Mouse (Mus musculus) spleen, adult 2 months (tissue): ENCODE data around the gene Mrpl48. TPM values are rescaled to one million over a fixed set of nuclear protein-coding genes. Genes with fewer than 3 reads are reported as not detected.

Source experiments
- DNase-seq, 2 experiments: peaks; one replicate each; pipeline versions ENCODE4 v3.0.0 to v3.0.0-alpha.2; 2012 to 2021; ENCODE audit warnings: low spot score in 2 of 2, low read depth in 1 of 2
- H3K27ac ChIP-seq: fragments of 200-500 bp; 2 replicates; pipeline ENCODE4 v1.5.1; 2012; ENCODE audit warnings: low read length, inconsistent platforms; ENCODE audit not compliant: insufficient read depth
- H3K27me3 ChIP-seq: fragments of 200-500 bp; 2 replicates; pipeline ENCODE4 v1.6.1; 2012; ENCODE audit warnings: mild to moderate bottlenecking, moderate library complexity, low read length, inconsistent platforms; ENCODE audit not compliant: control insufficient read depth, insufficient read depth
- H3K36me3 ChIP-seq: fragments of 200-500 bp; 2 replicates; pipeline ENCODE4 v1.6.1; 2012; ENCODE audit warnings: mild to moderate bottlenecking, low read length, inconsistent platforms; ENCODE audit not compliant: control insufficient read depth, insufficient read depth
- H3K4me1 ChIP-seq: fragments of 200-500 bp; 2 replicates; pipeline ENCODE4 v1.6.1; 2011; ENCODE audit warnings: inconsistent platforms; ENCODE audit not compliant: control insufficient read depth, insufficient read depth, insufficient read length
- H3K4me3 ChIP-seq: fragments of 200-500 bp; 2 replicates; pipeline ENCODE4 v1.5.1; 2011; ENCODE audit warnings: mild to moderate bottlenecking, inconsistent platforms; ENCODE audit not compliant: insufficient read depth, insufficient read length; ENCODE audit errors: extremely low read depth
- CTCF ChIP-seq: fragments of 200-500 bp; IDR thresholded peaks from 2 replicates; pipeline ENCODE4 v1.5.1; 2011; ENCODE audit warnings: mild to moderate bottlenecking, inconsistent platforms; ENCODE audit not compliant: insufficient read depth, insufficient read length, insufficient replicate concordance; ENCODE audit errors: extremely low read depth
- POLR2A ChIP-seq: fragments of 200-500 bp; IDR thresholded peaks from 2 replicates; pipeline ENCODE4 v1.6.1; 2011; ENCODE audit warnings: low read depth, low read length, inconsistent platforms
- WGBS: fragments of 180-500 bp; shearing (Covaris S2); methylation state at CpG from one replicate; pipeline ENCODE4 v1.1.7; 2018; 5-methylcytosine and 5-hydroxymethylcytosine counted together
- polyA plus RNA-seq: library from polyadenylated mRNA; depleted of rRNA; stranded (reverse); fragments of >200 nt; gene quantifications from 2 replicates; pipeline ENCODE4 v1.2.3, GENCODE M21; 2012

Mrpl48 gene
- polyA plus RNA-seq, 1 experiment, result 4.3 TPM

DNA sequence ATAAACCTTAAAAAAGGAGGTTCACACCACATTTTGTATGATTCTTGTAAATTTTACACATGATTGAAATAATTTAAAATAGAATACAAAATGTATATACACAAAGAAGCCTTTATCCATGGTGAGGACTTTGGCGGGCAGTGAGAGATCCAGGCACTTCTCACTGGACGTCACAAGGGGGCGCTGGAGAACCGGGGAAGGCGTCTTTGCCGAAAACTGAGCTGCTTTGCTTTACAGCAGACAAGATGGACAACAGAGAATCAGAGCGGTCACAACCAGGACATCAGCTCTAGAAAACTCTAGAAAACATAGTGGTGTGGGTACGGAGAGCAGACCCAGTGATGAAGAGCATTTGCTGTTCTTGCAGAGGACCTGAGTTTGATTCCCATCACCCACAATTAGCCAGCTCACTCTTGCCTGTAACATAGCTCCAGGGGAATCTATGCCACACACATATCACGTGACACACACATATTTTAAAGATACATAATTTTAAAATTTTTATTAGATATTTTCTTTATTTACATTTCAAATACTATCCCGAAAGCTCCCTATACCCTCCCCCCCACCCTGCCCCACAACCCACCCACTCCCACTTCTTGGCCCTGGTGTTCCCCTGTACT is 87.3 kb downstream of the Mrpl48 start:
- peak; percentile 98 for TF ChIP-seq CTCF
- TF ChIP-seq POLR2A, result no peak
- H3K36me3 ChIP-seq, result no peaks in the 10 kb centered on the region
- H3K27ac ChIP-seq, result no peak overlapping the region
- H3K27me3 ChIP-seq, result no peaks in the 10 kb centered on the region
- H3K4me3 ChIP-seq, result no peak overlapping the region
- peak; percentile 47 to 74 for DNase-seq
- WGBS, result 25% methylated on average over 10 of the region's 10 CpGs
- no peaks in the 10 kb centered on the region for H3K4me1 ChIP-seq

DNA sequence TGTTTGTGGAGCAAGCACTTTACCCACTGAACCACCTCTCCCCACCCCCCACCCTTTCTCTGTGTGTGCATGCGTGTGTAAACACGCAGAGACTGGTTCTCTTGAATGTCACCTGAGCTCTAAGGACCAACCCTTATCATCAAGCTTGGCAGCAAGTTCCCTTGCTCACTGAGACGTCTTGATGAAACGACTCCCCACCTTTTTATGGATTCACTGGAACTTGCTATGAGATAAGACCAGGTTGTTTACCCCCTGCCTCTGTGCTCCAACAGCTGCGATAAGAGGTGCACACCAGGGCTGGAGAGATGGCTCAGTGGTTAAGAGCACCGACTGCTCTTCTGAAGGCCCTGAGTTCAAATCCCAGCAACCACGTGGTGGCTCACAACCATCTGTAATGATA is 87.9 kb downstream of the Mrpl48 start:
- H3K4me3 ChIP-seq, result no peak overlapping the region
- DNase-seq, result no peak
- no peaks in the 10 kb centered on the region for H3K27me3 ChIP-seq
- no peak overlapping the region for H3K27ac ChIP-seq
- TF ChIP-seq POLR2A (no peak), CTCF (no peak)
- WGBS, result 64% methylated on average over 7 of the region's 7 CpGs
- no peaks in the 10 kb centered on the region for H3K4me1 ChIP-seq
- H3K36me3 ChIP-seq, result no peaks in the 10 kb centered on the region

DNA sequence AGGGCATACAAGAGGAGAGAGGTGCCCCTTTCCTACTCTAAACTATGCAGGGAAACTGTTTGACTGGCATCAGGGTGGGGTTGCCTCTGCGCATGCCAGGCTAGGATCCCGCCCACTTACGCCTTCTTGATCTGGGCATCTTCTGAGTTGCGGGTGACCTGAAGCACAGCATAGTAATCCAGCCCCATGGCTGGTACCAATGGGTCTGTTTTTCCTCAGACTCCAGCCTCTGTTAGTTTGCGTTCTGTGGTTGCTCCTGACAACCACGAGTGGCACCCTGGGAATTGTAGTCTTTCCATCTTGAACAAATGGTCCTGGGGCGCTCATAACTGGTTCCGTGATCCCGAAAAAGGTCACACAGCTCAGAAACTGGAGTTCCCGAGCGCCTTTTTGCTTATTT is 93.5 kb downstream of the Mrpl48 start, which contains the start of gene Dnajb13:
Dnajb13 (minus strand) TSS at position 388 of the 400 bp plus-strand sequence.
- TF ChIP-seq POLR2A, result no peak
- TF ChIP-seq CTCF, result no peak
- Histone ChIP-seq H3K36me3 (no peaks in the 10 kb centered on the region), H3K27me3 (no peaks in the 10 kb centered on the region), H3K27ac (no peak within 1 kb of the TSS), H3K4me3 (no peak within 1 kb of the TSS), H3K4me1 (no peaks in the 10 kb centered on the region)
- 74% methylated on average over 11 of the region's 11 CpGs for WGBS
- DNase-seq, result no peak

DNA sequence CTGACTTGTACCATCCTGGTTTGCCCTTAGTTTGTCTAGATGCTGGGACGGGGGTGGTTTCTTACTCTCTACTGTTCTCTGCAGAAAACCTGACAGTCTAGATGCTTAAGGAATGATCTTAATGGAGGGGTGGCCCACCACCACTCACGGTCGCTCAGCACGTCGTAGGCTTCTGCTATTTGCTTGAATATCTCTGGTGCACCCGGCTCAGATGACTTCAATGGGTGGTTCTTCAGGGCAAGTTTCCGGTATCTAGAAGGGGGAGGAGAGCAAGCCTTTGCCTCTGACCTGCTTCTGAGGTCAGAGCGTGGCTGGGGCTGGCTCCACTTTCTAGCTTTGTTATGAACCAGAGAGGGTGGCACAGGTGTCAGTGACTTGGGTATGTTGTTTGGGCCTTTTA is 96.5 kb downstream of the Mrpl48 start:
- no peak for DNase-seq
- TF ChIP-seq CTCF, result no peak
- no peak for TF ChIP-seq POLR2A
- no peaks in the 10 kb centered on the region for H3K36me3 ChIP-seq
- WGBS, result 57% methylated on average over 8 of the region's 8 CpGs
- H3K4me3 ChIP-seq, result peak overlapping the region; percentile 29; the same call in 1 of the 2 replicates
- no peaks in the 10 kb centered on the region for H3K27me3 ChIP-seq
- H3K4me1 ChIP-seq, result no peaks in the 10 kb centered on the region
- H3K27ac ChIP-seq, result peak overlapping the region; percentile 38

DNA sequence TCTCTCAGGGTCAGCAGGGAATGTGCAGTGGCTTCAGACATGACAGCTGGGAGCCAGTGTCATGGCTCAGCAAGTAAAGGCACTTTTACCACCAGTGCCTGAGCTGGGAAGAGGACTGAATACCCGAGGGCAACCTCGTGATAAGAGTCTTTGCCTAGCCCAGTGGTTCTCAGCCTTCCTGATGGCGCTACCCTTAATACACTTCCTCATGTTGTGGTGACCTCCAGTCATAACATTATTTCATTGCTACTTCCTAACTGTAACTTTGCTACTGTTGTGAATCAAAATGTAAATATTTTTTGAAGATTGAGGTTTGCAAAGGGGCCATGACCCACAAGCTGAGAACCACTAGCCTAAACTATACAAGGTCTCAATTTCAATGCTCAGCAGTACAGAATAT is 99.4 kb downstream of the Mrpl48 start:
- TF ChIP-seq CTCF (no peak), POLR2A (no peak)
- Histone ChIP-seq H3K27ac (no peak overlapping the region), H3K36me3 (no peaks in the 10 kb centered on the region), H3K4me1 (peaks cover 11% of the 10 kb centered on the region; the same call in 1 of the 2 replicates), H3K4me3 (no peak overlapping the region), H3K27me3 (no peaks in the 10 kb centered on the region)
- DNase-seq, result no peak
- WGBS, result 15% methylated on average over 3 of the region's 3 CpGs

DNA sequence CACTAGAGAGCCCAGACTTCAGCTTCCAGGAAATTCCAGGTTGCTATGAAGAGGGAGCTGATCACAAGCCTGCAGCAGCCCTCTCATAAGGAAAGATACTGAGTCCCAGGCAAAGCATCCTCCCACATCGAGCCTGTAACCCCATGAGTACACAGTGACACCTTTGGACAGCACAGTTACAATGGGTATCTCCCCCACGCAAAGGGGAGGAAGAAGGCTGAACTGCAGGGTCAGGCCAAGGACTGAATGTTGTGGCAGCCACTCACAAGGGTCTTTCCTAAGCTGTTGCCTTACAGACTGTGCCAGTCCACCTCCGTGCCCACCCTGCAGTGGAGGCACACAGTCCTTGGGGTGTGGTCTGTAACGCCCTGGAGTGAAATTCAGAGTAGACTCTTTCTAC is 101.6 kb downstream of the Mrpl48 start:
- no peak for DNase-seq
- Histone ChIP-seq H3K36me3 (no peaks in the 10 kb centered on the region), H3K4me1 (peaks cover 25% of the 10 kb centered on the region; the same call in 1 of the 2 replicates), H3K27ac (no peak overlapping the region), H3K4me3 (no peak overlapping the region), H3K27me3 (no peaks in the 10 kb centered on the region)
- 74% methylated on average over 4 of the region's 4 CpGs for WGBS
- TF ChIP-seq POLR2A (no peak), CTCF (no peak)

DNA sequence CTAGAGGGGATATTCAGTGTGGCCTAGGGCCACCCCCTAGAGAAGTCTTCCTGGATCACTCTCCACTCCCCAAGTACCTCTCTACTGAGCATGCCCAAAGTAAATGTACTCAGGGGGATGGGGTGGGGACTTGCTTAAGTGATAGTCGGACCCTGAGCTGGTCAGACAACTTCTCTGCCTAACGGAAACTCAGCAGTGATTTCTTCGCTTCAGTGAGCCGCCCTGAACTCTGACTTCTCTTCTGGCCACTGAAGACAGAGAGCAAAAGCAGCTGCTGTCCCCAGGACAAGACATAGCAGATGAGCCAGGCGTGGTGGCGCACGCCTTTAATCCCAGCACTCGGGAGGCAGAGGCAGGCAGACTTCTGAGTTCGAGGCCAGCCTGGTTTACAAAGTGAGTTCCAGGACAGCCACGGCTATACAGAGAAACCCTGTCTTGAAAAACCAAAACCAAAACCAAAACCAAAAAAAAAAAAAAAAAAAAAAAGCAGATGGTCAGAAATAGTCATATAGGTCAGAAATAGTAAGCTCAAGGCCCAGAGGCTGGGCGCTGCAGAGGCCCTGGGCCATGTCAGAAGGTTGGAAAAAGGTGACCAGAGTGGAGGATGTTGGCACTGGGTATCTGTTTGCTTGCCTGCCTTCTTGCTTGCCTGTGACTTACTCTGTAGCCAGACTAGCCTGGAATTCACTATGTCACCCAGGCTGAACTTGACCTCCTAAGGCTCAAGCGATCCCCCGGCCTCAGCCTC is 103.2 kb downstream of the Mrpl48 start:
- TF ChIP-seq POLR2A (no peak; the same call in 1 of the 2 replicates), CTCF (no peak)
- no peak for DNase-seq
- 57% methylated on average over 13 of the region's 13 CpGs for WGBS
- Histone ChIP-seq H3K36me3 (peaks cover 2% of the 10 kb centered on the region), H3K4me3 (no peak overlapping the region), H3K27me3 (no peaks in the 10 kb centered on the region), H3K4me1 (peaks cover 25% of the 10 kb centered on the region; the same call in 1 of the 2 replicates), H3K27ac (peak overlapping the region; percentile 16)
